Mouse (Mus musculus): Measurements from ENCODE around the gene Ell3.
"Not testable (repeated sequence)": the region's sequence is repeated elsewhere in the genome, so short reads cannot be mapped to it uniquely, and the experiment has no call there.

The Ell3 gene

DNA sequence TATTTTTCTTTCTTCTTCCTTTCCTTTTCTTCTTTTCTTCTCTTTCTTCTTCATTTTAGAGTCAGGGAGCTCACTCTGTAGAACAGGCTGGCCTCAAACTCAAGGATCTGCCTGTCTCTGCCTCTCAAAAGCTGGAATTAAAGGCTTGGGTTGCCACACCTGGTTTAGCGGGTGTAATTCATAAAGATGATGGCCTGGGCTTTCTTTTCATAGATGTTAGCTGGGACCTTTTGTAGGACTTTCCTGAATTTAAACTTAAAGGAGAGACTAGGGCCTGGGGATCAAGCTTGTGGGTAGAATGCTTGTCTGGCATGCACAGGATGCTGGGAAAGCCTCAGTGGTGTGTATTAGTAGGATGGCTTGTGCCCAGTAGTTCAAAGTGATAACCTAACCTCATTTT lies at the start of gene Ell3:
TSS of gene Ell3 (minus strand) at position 101 of the 400 bp plus-strand sequence.
- DNase-seq (ENCODE audit: low read depth, low spot score), result no peak

DNA sequence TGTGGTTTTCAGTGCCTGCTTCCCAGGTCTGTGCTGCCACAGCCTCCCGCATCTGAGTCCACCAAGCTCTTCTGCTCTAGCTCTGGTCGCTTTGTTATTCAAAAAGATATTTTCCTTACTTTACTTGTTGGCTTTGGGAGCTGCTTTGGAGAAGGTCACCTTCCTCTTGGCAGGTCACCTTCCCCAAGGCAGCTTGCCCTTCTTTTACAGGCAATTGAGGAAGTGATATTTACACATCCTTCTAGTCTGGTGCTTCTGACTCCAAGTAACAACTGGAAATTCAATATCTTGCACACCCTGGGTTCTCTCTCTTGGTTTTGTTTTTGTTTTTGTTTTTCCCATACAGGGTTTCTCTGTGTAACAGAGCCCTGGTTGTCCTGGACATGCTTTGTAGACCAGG lies 40.3 kb upstream of the Ell3 start:
- DNase-seq (ENCODE audit: low read depth, low spot score), result not testable (repeated sequence)

DNA sequence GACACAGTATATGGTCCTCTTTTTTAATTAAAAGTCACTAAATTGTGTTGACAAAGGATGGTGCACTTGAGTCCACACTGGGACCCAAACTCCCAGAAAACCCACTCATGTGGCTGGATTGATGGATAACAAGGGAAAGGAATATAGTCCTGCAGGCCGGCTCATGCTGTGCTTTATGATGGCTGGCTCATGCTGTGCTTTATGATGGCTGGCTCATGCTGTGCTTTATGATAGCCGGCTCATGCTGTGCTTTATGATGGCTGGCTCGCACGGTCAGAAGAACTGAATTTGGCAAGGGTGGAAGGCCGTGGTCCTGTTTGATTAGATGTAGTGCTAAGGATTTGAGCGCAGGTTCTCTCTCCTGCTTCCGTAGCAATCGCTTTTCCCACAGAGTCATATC lies 39.5 kb upstream of the Ell3 start:
- no peak for DNase-seq (ENCODE audit: low read depth, low spot score)

DNA sequence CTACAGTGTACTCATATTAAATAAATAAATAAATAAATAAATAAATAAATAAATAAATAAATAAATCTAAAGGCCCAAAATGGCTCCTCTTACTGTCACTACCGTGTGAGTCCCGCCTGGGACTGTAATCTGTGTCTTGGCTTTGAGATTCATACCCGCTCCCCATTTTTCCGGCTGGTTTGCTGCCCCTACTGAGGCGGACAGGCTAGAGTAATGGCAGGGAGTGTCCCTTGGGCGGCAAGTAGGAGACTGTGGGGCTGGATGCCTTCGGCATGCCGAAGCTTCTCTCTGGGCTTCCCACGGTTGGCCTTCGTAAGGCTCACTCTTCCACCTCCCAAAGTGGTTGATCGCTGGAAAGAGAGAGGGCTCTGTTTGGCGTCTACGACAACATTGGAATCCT lies 36.8 kb upstream of the Ell3 start:
- DNase-seq (ENCODE audit: low read depth, low spot score), result not testable (repeated sequence)

DNA sequence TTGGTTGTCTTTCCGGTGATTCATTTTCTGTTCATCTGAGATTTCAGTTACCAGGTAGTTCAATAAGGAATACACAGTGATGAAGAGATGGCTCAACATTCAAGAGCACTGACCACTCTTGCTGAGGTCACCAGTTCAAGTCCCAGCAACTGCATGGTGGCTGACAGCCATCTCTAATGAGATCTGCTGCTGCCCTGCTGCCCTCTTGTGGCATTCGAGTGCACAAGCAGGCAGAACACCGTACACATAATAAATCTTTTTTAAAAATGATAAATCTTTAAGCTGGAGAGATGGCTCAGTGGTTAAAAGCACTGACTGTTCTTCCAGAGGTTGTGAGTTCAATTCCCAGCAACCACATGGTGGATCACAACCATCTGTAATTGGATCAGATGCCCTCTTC lies 36.4 kb upstream of the Ell3 start:
- DNase-seq (ENCODE audit: low read depth, low spot score), result peak; percentile 73

DNA sequence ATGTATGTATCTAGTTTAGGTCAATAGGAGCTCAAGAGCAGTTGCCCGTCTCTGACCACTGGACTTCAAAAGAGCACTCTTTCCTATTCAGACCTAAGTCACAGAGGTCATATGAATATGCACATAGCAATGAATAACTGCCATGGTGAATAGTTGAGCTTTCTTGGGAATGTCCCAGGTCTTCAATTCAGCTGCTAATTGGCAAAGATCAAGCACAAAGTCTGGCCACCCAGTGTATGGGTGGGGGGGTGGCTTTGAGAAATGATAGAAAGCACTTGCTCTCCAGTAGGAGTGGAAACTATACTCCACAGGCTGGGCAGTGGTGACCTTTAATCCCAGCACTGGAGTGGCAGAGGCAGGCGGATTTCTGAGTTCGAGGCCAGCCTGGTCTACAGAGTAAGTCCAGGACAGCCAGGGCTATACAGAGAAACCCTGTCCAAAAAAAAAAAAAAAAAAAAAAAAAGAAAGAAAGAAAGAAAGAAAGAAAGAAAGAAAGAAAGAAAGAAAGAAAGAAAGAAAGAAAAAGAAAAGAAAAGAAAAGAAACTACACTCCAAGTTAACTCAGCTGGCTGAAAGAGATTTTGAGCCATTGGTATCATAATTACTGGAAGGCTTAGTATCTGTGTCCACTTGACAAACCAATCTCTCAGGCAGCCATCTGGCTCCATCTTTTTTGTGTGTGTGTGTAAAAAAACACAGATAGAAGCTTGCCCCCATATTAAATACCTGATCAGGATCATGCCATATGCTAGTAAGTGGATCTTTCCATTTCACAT lies 33.6 kb upstream of the Ell3 start:
- DNase-seq (ENCODE audit: low read depth, low spot score), result no peak

DNA sequence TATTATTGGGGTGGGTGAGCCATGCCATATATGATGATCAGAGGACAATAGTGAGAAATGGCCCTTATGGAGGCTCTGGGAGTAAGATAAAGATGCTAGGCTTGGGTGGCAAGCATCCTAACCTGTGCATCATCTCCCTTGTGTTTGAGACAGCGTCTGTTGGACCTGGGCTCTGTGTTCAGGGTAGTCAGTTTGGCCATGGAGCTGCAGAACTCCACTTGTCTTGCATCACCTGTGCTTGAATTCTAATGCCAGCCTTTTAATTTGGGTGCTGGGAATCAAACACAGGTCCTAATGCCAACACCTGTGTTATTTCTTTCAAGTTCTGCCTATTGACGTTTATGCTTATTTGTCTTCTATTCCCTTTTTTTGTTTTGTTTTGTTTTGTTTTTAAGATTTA lies 31.2 kb upstream of the Ell3 start:
- not testable (repeated sequence) for DNase-seq (ENCODE audit: low read depth, low spot score)

DNA sequence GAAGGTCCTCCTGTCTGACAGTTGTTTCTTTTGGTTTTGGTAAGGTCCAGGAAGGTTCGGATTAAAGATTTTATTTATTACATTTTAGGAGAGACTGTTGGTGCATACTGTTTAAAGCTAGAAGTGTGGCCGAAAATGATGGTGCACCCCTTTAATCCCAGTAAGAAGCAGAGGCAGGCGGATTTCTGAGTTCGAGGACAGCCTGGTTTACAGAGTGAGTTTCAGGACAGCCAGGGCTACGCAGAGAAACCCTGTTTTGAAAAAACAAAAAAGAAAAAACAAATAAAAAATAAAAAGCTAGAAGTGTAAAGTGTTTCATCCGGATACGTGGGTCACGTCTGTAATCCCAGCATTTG lies 30.1 kb upstream of the Ell3 start:
- no peak for DNase-seq (ENCODE audit: low read depth, low spot score)

DNA sequence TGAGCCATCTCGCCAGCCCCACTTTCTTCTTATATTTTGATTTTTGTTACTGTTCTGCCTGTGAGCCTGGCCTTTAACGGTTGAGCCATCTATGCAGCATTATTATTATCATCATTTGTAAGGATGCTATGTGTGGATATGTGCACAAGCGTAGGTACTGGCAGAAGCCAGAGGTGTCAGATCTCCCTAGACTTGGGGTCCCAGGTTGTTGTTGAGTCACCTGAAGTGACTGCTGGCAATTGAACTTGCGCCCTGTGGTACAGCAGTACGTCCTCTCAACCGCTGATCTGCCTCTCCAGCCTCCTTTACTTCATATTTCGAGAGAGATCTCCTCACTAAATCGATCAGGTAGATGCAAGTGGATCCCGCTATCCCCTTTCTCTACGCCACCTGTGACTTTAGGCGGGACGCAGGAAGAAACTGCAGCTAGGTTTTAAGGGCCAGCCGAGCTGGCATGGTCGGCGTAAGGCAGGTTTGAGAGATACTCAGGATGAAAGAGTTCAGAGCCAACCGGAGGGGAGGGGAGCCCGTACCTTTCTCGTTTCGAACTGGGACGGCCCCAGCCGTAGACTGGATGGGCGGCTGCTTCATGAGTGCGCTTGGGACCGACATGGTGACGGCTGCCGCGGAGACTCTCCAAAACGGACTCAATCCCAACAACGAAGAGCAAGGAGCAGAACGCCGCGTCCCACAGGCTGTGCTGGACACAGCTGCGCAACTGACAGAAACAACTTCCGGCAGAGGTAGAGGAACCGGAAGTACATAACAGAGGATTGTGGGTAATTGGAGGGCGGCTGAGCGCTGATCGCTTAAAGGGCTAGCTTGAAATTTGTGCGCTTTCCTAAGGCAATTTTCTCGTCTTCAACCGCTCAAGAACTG lies 29.5 kb upstream of the Ell3 start, which contains the start of gene Mfap1b:
TSS of gene Mfap1b (minus strand) at position 767 of the 879 bp plus-strand sequence.
- peak; percentile 90 for DNase-seq (ENCODE audit: low read depth, low spot score)

DNA sequence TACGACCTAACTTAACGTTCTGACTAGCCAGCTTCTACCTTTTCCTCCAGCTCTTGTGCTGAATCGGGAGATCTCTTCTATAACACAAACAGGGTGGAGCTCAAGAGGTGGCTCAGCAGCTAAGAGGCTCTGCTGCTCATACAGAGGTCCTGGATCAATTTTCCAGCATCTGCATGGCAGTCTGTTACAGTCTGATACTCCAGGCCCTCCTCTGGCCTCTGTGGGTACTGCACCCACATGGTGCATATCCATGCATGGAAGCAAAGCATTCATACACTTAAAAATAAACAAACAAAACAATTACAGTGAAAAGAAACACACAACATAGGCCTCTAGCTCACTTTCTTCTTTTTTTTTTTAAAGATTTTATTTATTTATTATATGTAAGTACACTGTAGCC lies 28.7 kb upstream of the Ell3 start:
- DNase-seq (ENCODE audit: low read depth, low spot score), result not testable (repeated sequence)

DNA sequence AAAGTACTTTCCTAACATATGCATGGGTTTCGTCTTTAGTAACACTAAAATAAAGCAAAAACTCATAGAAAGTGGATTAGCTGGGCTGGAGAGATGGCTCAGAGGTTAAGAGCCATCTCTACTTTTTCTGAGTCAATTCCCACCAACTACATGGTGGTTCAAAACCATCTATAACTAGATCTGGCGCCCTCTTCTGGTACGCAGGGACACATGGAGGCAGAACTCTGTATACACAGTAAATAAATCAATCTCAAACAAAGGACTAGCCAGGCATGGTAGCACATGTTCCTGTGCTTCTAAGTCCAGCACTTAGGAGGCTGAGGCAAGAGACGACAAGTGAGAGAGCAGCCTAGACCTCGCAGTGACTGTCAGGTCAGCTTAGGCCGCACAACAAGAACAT lies 24.9 kb upstream of the Ell3 start:
- not testable (repeated sequence) for DNase-seq (ENCODE audit: low read depth, low spot score)

DNA sequence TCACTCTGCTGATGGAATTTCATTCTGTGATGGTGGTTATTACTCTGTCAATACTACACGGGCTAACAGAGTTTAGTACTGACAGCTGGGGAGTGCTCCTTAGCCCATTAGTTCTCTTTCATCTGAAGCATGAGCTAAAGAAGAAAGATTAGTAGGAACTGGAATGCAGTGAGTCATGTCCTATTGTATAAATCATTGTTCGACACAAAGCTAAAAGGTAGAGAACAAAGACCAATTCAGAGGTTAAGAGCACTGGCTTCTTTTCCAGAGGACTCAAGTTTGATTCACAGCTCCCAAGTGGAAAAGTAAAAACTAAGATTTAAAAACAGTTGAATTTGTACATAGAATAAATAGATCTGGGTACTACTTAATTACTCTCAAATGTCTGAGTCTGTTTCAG lies 16.0 kb upstream of the Ell3 start:
- DNase-seq (ENCODE audit: low read depth, low spot score), result no peak

DNA sequence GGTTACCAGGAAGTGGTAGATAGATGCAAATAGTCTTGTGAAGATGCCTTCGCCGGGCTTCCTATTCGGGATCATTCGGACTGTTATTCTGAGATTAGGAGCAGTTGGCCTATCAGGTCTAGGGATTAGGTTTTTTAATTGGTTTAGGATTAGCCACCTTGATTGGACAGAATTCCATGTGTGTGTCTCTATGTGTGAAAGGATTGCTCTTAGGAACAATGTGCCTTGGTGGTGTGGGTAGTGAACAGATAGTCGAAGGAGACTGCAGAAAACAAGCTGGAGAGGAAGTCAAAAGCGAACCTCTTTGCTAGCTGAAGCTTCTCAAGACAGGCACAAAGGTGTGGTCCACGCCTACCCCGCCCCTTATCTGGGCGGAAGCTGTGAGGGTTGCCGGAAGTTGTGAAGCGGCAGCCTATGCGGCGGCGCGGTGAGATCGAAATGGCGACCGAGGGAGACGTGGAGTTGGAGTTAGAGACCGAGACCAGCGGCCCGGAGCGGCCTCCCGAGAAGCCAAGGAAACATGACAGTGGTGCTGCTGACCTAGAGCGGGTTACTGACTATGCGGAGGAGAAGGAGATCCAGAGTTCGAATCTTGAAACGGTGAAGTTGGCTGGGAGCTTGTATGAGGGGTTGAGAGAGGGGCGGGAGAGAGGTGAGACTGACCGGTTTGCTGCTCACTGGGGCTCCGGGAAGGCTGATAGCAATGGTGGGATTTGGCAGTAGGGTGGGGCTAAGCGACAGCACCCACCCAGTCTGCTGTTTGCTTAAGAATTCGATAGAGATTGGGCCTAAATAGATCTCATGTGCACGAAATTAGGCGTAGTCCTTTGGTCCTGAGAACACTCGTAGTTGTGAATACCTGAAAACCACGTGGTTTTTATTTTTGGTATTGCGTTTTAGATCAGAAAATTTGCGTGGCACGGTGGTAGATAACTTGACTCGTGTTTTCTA lies 12.9 kb upstream of the Ell3 start, which contains the start of gene Serinc4:
TSS of gene Serinc4 (minus strand) at position 90 of the 951 bp plus-strand sequence.
- peak; percentile 94 for DNase-seq (ENCODE audit: low read depth, low spot score)

DNA sequence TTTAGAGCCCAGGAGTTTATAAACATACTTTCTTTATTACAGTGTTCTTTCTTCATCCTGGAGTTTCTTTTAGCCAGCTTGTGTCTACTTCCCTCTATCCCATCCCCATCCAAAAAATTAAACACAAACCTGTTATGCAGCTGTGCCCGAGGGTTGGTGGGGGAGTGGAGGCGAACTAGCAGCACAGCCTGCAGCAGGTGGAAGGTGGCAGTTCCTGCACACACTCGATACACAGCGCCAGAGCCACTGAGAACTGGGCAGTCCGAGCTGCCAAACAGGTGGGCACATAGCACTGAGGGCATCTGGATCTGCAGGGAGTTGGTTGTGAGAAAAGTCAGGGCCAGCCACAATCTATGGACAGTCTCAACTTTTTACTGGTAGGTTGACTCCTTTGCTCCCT lies 11.5 kb upstream of the Ell3 start:
- DNase-seq (ENCODE audit: low read depth, low spot score), result no peak

DNA sequence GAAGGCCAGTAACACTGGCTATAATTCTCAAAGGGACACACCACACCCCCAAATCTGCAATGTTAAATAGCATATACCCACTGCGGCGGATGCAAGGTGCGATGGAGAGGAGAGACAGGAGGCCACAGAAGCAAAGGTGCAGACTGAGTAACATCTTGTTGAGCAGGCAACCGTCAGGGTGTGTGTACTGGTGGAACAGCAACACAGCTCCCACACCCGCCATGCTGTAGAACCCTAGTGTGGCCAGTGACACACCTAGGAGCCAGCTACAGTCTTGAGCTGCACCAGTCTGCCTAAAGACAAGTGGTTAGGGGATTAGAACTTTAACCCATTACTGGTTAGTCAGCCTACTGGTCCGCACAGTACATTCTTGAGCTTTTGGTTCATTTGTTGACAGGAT lies 9.8 kb upstream of the Ell3 start:
- no peak for DNase-seq (ENCODE audit: low read depth, low spot score)

DNA sequence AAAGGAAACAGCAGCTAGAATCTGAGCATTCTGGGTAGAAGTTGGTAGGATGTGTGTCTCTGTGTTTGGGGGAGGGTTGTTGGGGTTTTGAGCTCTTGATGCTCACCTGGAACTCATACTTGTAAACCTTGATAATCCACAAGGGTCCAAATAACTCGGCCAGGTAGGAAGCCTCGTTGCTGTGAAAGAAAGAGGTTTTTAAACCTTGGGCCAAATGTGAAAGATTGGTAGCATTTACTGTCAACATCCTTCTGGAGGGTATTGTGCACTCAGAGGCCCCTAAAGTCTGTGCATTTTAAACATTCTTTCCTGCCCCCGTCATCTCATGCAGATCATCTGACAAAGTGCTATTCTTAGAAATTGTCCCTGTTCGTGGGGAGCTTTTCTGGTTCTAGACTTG lies 8.9 kb upstream of the Ell3 start, which contains the start of gene Hypk:
TSS of gene Hypk (plus strand) at position 301 of the 400 bp plus-strand sequence.
- DNase-seq (ENCODE audit: low read depth, low spot score), result no peak

DNA sequence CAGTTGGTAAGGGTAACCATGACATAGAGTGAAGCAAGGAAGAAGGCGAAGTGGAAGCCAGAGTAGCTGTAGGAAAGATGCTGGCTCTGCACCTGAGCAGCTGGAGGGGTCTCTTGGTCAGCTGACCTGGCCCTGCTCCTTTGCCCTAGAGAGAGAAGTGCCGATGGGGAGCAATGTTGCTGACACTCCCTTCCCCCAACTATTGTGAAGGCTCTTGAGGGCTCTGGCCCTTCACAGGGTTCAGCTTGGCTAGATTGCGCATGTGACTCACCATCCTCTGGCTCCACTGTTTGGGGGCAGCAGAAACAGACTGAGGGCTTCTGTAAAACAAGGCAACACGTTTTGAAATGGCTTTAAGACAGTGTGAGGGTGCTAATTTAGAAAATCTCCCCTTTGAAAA lies 8.3 kb upstream of the Ell3 start:
- DNase-seq (ENCODE audit: low read depth, low spot score), result no peak

DNA sequence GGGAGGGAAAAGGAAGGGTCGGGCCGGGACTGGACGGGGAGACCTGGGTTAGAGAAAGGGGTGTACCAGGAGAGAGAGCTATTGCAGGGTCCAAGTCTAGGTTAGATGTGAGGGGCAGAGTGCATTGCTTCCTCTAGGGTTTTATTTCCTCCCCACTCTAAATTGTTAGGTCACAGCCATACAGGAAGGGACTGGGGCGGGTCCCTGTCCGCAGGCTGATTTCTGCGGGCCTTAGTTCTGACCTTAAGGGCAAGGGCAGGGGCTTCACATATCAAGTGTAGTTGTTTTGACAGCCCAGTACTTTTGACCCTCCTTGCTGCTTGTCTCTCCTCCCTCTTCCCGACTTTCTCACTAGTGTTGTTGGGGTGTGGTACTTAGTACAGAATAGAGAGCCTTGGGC lies 6.0 kb upstream of the Ell3 start:
- peak; percentile 32 for DNase-seq (ENCODE audit: low read depth, low spot score)

DNA sequence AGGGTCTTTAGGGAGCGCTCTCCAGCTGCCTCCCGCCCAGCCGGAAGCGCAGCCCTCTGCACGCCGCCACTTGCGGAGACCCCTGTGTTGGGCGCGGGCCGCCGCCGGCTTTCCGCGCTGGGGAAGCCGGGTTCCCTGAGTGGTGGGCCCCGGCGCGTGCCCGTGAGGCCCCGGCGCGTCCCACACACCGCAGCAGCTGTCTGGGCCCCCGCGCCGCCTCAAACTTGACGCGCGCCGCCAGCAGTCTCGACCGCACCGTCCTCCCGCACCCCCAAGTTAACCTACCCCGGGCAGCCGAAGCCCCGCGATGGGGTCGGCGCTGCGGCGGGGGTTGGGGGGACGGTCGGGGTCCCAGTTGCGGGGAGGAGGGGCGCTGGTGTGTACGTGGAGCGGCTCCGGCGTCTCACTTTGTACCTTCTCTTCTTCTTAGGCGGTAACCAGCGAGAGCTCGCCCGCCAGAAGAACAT lies 5.5 kb upstream of the Ell3 start:
- DNase-seq (ENCODE audit: low read depth, low spot score), result no peak

DNA sequence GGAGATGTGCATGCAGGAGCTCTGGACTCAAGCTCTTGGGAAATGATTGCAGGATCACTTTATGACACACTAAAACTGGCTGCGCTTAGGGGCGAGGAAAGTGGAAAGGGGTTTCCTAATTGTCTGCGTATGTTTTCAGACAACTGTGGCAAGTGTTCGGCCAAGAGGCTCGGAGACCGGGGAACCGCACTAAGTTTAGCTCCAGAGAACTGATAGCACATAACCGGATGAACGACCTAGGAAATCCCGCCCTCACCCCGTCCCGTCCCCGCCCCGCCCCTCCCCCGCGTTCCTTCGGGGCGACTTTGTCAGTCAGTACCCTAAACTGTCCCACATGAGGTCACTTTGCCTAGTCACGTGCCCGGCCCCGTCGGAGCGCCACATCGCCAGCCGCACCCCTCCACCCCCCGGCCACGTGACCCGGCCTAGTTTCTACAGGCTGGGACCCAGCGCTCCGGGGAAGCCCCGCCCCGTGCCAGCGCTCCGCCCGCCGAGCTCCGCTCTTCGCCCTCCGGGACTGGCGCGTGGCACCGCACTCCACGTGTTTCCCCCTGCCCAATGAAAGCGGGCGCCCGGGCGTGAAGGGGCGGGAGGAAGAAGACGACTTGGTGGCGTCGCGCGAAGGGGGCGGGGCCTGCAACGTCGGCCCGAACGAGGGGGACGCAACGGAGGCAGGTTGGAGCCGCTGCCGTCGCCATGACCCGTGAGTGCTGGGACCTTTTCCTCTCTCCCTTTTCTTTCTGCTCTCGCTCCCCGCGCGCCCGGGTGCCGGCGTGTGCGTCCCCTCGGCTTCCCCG lies 4.9 kb upstream of the Ell3 start, which contains the start of gene Serf2:
TSS of gene Serf2 (plus strand) at position 457 of the 797 bp plus-strand sequence.
- peak; percentile 99 for DNase-seq (ENCODE audit: low read depth, low spot score)

All from CD4-positive, CD25-positive, alpha-beta regulatory T cell, adult 2 months (primary cell).